Mouse (Mus musculus) forebrain, embryonic 12.5 days (tissue): ENCODE results near the gene Stard10. TPM values are rescaled to one million over a fixed set of nuclear protein-coding genes. Genes with fewer than 3 reads are reported as not detected.

Experiments
- ATAC-seq: fragments of 200-750 bp; cut with Nextera tagmentation; 2 replicates; pipeline ENCODE4 v1.8.0; 2017; ENCODE audit warnings: moderate TSS enrichment; ENCODE audit not compliant: low FRiP score
- H3K27ac ChIP-seq: fragments of 300-500 bp; sonication (generic); 2 replicates; pipeline ENCODE4 v1.5.1; 2016; ENCODE audit warnings: mild to moderate bottlenecking
- H3K27me3 ChIP-seq: fragments of 300-500 bp; sonication (generic); 2 replicates; pipeline ENCODE4 v1.6.1; 2016; ENCODE audit warnings: mild to moderate bottlenecking
- H3K36me3 ChIP-seq: fragments of 300-500 bp; sonication (generic); replicated peaks from 2 replicates; pipeline ENCODE4 v1.6.1; 2016; ENCODE audit warnings: mild to moderate bottlenecking
- H3K4me1 ChIP-seq: fragments of 300-500 bp; sonication (generic); 2 replicates; pipeline ENCODE4 v1.6.1; 2016
- H3K4me2 ChIP-seq: fragments of 300-500 bp; sonication (generic); 2 replicates; pipeline ENCODE4 v1.6.1; 2016; ENCODE audit warnings: mild to moderate bottlenecking, moderate library complexity
- H3K4me3 ChIP-seq: fragments of 300-500 bp; sonication (generic); replicated peaks from 2 replicates; pipeline ENCODE4 v1.5.1; 2016; ENCODE audit warnings: mild to moderate bottlenecking
- H3K9ac ChIP-seq: fragments of 300-500 bp; sonication (generic); 2 replicates; pipeline ENCODE4 v1.6.1; 2016; ENCODE audit warnings: mild to moderate bottlenecking
- H3K9me3 ChIP-seq: fragments of 300-500 bp; sonication (generic); 2 replicates; pipeline ENCODE4 v1.6.1; 2016
- WGBS: fragments of 180-500 bp; shearing (Covaris S2); methylation state at CpG from one replicate; pipeline ENCODE4 v1.1.7; 2016; 5-methylcytosine and 5-hydroxymethylcytosine counted together
- polyA plus RNA-seq: library from polyadenylated mRNA; unstranded; fragments of >200 nt; fragmentation: Nextera tagmentation; extraction: Ambion mirVana; gene quantifications from 2 replicates; pipeline ENCODE4 v1.2.1, GENCODE M21; 2016

Gene Stard10
- polyA plus RNA-seq, 1 experiment from 2014 or later = 6.2 TPM

- no peak overlapping the region for H3K4me2 ChIP-seq
- WGBS = 82% methylated on average over 4 of the region's 4 CpGs
- no peak overlapping the region for H3K4me3 ChIP-seq
- no peak overlapping the region for H3K27ac ChIP-seq
- ATAC-seq = no peak
- H3K9me3 ChIP-seq = no peaks in the 10 kb centered on the region
- peaks cover 8% of the 10 kb centered on the region for H3K27me3 ChIP-seq
- H3K9ac ChIP-seq = no peak overlapping the region
- H3K4me1 ChIP-seq = peaks cover 11% of the 10 kb centered on the region
- H3K36me3 ChIP-seq = peaks cover 11% of the 10 kb centered on the region; the same call in 1 of the 2 replicates
These were observed 24.8 kb upstream of the Stard10 start for GRCm38 (mm10) chr7:101292086-101292485.

- peaks cover 11% of the 10 kb centered on the region for H3K4me1 ChIP-seq
- peaks cover 11% of the 10 kb centered on the region; the same call in 1 of the 2 replicates for H3K36me3 ChIP-seq
These were observed 24.2 kb upstream of the Stard10 start for GRCm38 (mm10) chr7:101292696-101293095.

GRCm38 (mm10) chr7:101293138-101293537 is 23.7 kb upstream of the Stard10 start:
- no peak for ATAC-seq
- Histone ChIP-seq H3K4me2 (no peak overlapping the region), H3K36me3 (peaks cover 11% of the 10 kb centered on the region; the same call in 1 of the 2 replicates), H3K9me3 (no peaks in the 10 kb centered on the region), H3K4me3 (no peak overlapping the region), H3K9ac (no peak overlapping the region), H3K4me1 (peaks cover 11% of the 10 kb centered on the region), H3K27me3 (peaks cover 18% of the 10 kb centered on the region), H3K27ac (0 out of 2 replicates have a peak overlapping the region, but pooled peaks have one; percentile 5)
- 75% methylated on average over 4 of the region's 4 CpGs for WGBS

More at GRCm38 (mm10) chr7:101292696-101293095, 24.2 kb upstream of the Stard10 start:
- WGBS = 96% methylated on average over 1 of the region's 1 CpGs
- no peak overlapping the region for H3K4me3 ChIP-seq
- H3K4me2 ChIP-seq = no peak overlapping the region
- no peak overlapping the region for H3K9ac ChIP-seq
- 0 out of 2 replicates have a peak overlapping the region, but pooled peaks have one; percentile 5 for H3K27ac ChIP-seq
- no peaks in the 10 kb centered on the region for H3K9me3 ChIP-seq
- H3K27me3 ChIP-seq = peaks cover 14% of the 10 kb centered on the region
- no peak for ATAC-seq

GRCm38 (mm10) chr7:101293611-101294010 is 23.3 kb upstream of the Stard10 start:
- Histone ChIP-seq H3K27ac (no peak overlapping the region), H3K36me3 (peaks cover 11% of the 10 kb centered on the region; the same call in 1 of the 2 replicates), H3K4me1 (peaks cover 11% of the 10 kb centered on the region), H3K9me3 (no peaks in the 10 kb centered on the region), H3K4me3 (no peak overlapping the region), H3K27me3 (peaks cover 21% of the 10 kb centered on the region), H3K9ac (no peak overlapping the region), H3K4me2 (no peak overlapping the region)
- ATAC-seq = no peak
- 57% methylated on average over 4 of the region's 4 CpGs for WGBS

GRCm38 (mm10) chr7:101295438-101295837 is 21.4 kb upstream of the Stard10 start:
- no peak for ATAC-seq
- peaks cover 39% of the 10 kb centered on the region for H3K27me3 ChIP-seq
- H3K4me2 ChIP-seq = no peak overlapping the region
- no peak overlapping the region for H3K27ac ChIP-seq
- WGBS = 56% methylated on average over 1 of the region's 1 CpGs
- H3K36me3 ChIP-seq = no peaks in the 10 kb centered on the region
- H3K9me3 ChIP-seq = no peaks in the 10 kb centered on the region
- H3K4me3 ChIP-seq = no peak overlapping the region
- peaks cover 11% of the 10 kb centered on the region for H3K4me1 ChIP-seq
- no peak overlapping the region for H3K9ac ChIP-seq

GRCm38 (mm10) chr7:101296252-101297022 is 20.4 kb upstream of the Stard10 start:
- peak; percentile 88 for ATAC-seq
- no peaks in the 10 kb centered on the region for H3K36me3 ChIP-seq
- H3K4me3 ChIP-seq = peak overlapping the region; percentile 38
- peaks cover 45% of the 10 kb centered on the region for H3K27me3 ChIP-seq
- no peaks in the 10 kb centered on the region for H3K9me3 ChIP-seq
- H3K4me1 ChIP-seq = peaks cover 16% of the 10 kb centered on the region
- peak overlapping the region; percentile 33 for H3K9ac ChIP-seq
- 0 out of 2 replicates have a peak overlapping the region, but pooled peaks have one; percentile 8 for H3K27ac ChIP-seq
- 13% methylated on average over 35 of the region's 35 CpGs for WGBS
- peak overlapping the region; percentile 68 for H3K4me2 ChIP-seq

GRCm38 (mm10) chr7:101297023-101297405 is 19.9 kb upstream of the Stard10 start:
- Histone ChIP-seq H3K4me3 (peak overlapping the region; percentile 38), H3K4me2 (peak overlapping the region; percentile 68), H3K9me3 (no peaks in the 10 kb centered on the region), H3K27me3 (peaks cover 45% of the 10 kb centered on the region), H3K9ac (peak overlapping the region; percentile 33), H3K4me1 (peaks cover 16% of the 10 kb centered on the region), H3K36me3 (no peaks in the 10 kb centered on the region), H3K27ac (no peak overlapping the region)
- 24% methylated on average over 8 of the region's 8 CpGs for WGBS
- ATAC-seq = 0 out of 2 replicates have a peak, but pooled peaks have one; percentile 24

GRCm38 (mm10) chr7:101298375-101298774 is 18.5 kb upstream of the Stard10 start:
- H3K4me1 ChIP-seq = peaks cover 22% of the 10 kb centered on the region
- no peaks in the 10 kb centered on the region for H3K36me3 ChIP-seq
- H3K27ac ChIP-seq = no peak overlapping the region
- peaks cover 45% of the 10 kb centered on the region for H3K27me3 ChIP-seq
- no peaks in the 10 kb centered on the region for H3K9me3 ChIP-seq
- 86% methylated on average over 3 of the region's 3 CpGs for WGBS
- no peak overlapping the region for H3K9ac ChIP-seq
- no peak for ATAC-seq
- H3K4me2 ChIP-seq = no peak overlapping the region
- H3K4me3 ChIP-seq = no peak overlapping the region

GRCm38 (mm10) chr7:101301361-101301880 is 15.5 kb upstream of the Stard10 start:
- peaks cover 38% of the 10 kb centered on the region for H3K27me3 ChIP-seq

GRCm38 (mm10) chr7:101301881-101302456 is 14.9 kb upstream of the Stard10 start, which contains the start of gene Atg16l2:
TSS of gene Atg16l2 (minus strand) at chr7:101302251.
- under 1% methylated on average over 39 of the region's 39 CpGs for WGBS
- no peaks in the 10 kb centered on the region for H3K9me3 ChIP-seq
- H3K9ac ChIP-seq = peak within 1 kb of the TSS; percentile 72
- H3K27me3 ChIP-seq = peaks cover 38% of the 10 kb centered on the region
- H3K36me3 ChIP-seq = no peaks in the 10 kb centered on the region
- peak within 1 kb of the TSS; percentile 61 for H3K27ac ChIP-seq
- H3K4me3 ChIP-seq = peak within 1 kb of the TSS; percentile 72
- peak within 1 kb of the TSS; percentile 88 for H3K4me2 ChIP-seq
- peak; percentile 97 for ATAC-seq
- peaks cover 13% of the 10 kb centered on the region for H3K4me1 ChIP-seq

More at GRCm38 (mm10) chr7:101301361-101301880, 15.5 kb upstream of the Stard10 start:
- no peaks in the 10 kb centered on the region for H3K9me3 ChIP-seq
- H3K4me3 ChIP-seq = peak overlapping the region; percentile 72
- no peak for ATAC-seq
- peak overlapping the region; percentile 61; the same call in 1 of the 2 replicates for H3K27ac ChIP-seq
- peaks cover 18% of the 10 kb centered on the region for H3K4me1 ChIP-seq
- no peaks in the 10 kb centered on the region for H3K36me3 ChIP-seq
- H3K9ac ChIP-seq = peak overlapping the region; percentile 72
- H3K4me2 ChIP-seq = peak overlapping the region; percentile 88
- WGBS = under 1% methylated on average over 30 of the region's 30 CpGs

GRCm38 (mm10) chr7:101302691-101303090 is 14.2 kb upstream of the Stard10 start:
- peaks cover 11% of the 10 kb centered on the region for H3K4me1 ChIP-seq
- H3K4me3 ChIP-seq = peak overlapping the region; percentile 72
- no peaks in the 10 kb centered on the region for H3K9me3 ChIP-seq
- H3K27me3 ChIP-seq = peaks cover 31% of the 10 kb centered on the region
- 31% methylated on average over 7 of the region's 7 CpGs for WGBS
- no peak for ATAC-seq
- H3K36me3 ChIP-seq = no peaks in the 10 kb centered on the region
- H3K27ac ChIP-seq = peak overlapping the region; percentile 61; the same call in 1 of the 2 replicates
- peak overlapping the region; percentile 72; the same call in 1 of the 2 replicates for H3K9ac ChIP-seq
- H3K4me2 ChIP-seq = peak overlapping the region; percentile 88

- ATAC-seq = no peak
- Histone ChIP-seq H3K9me3 (no peaks in the 10 kb centered on the region), H3K27ac (no peak overlapping the region), H3K4me1 (peaks cover 6% of the 10 kb centered on the region), H3K27me3 (no peaks in the 10 kb centered on the region), H3K4me2 (no peak overlapping the region), H3K4me3 (no peak overlapping the region), H3K9ac (no peak overlapping the region), H3K36me3 (no peaks in the 10 kb centered on the region)
- 57% methylated on average over 2 of the region's 2 CpGs for WGBS
These were observed 10.0 kb upstream of the Stard10 start for GRCm38 (mm10) chr7:101306841-101307240.
